Mouse (Mus musculus) small intestine, adult 2 months (tissue): ENCODE data around the gene Mak.

Experiments
- CTCF ChIP-seq: fragments of 200-500 bp; IDR thresholded peaks from 2 replicates; pipeline ENCODE4 v1.5.1; 2012; ENCODE audit warnings: low read depth, mild to moderate bottlenecking, control low read depth, inconsistent platforms, low read length, moderate library complexity, mixed read lengths; ENCODE audit not compliant: insufficient replicate concordance, insufficient read length; ENCODE audit errors: extremely low read depth
- POLR2A ChIP-seq: fragments of 200-500 bp; IDR thresholded peaks from 2 replicates; pipeline ENCODE4 v1.6.1; 2012; ENCODE audit warnings: low read depth, mild to moderate bottlenecking, control low read depth, inconsistent platforms, low read length, moderate library complexity

DNA sequence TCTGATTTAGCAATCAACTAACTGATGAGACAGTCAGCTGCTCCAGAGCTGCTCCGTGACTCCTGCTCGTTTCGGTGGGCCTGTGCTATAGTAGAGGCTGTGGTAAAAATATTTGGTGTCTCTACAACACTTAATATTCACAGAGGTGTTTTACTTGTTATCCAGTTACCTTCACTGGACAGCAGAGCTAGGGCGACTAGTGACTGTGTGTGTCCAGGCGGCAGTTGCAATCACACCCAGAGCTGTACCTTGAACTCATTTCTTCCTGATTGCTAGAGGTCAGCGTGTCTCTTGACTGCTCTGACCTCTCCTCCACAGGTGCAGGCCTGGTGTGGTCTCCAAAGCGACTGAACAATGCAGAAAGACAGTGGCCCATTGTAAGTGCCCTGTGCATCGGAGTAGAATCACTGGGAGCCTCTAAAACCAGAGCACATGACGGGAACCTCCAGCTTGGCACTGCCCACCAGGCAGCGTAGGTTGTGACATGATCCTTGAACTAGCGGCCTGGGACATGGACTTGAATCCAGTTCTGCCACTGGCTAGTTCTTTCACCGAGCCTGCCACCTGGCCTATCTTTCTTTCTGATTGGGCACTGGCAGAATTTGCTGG is 62.6 kb downstream of the Mak start:
- TF ChIP-seq CTCF: no peak
- no peak; the same call in 1 of the 2 replicates for TF ChIP-seq POLR2A
